Mouse (Mus musculus) small intestine, adult 2 months (tissue): ENCODE measurements at regions not wholly inside any gene's neighbourhood (a gene's known extent, or its start where the extent isn't known, plus 50 kb on each side); places are given as distances from the start of the nearest gene placed in this dataset.

Experiments
- CTCF ChIP-seq: fragments of 200-500 bp; IDR thresholded peaks from 2 replicates; pipeline ENCODE4 v1.5.1; 2012; ENCODE audit warnings: low read depth, mild to moderate bottlenecking, control low read depth, inconsistent platforms, low read length, moderate library complexity, mixed read lengths; ENCODE audit not compliant: insufficient replicate concordance, insufficient read length; ENCODE audit errors: extremely low read depth
- POLR2A ChIP-seq: fragments of 200-500 bp; IDR thresholded peaks from 2 replicates; pipeline ENCODE4 v1.6.1; 2012; ENCODE audit warnings: low read depth, mild to moderate bottlenecking, control low read depth, inconsistent platforms, low read length, moderate library complexity

DNA sequence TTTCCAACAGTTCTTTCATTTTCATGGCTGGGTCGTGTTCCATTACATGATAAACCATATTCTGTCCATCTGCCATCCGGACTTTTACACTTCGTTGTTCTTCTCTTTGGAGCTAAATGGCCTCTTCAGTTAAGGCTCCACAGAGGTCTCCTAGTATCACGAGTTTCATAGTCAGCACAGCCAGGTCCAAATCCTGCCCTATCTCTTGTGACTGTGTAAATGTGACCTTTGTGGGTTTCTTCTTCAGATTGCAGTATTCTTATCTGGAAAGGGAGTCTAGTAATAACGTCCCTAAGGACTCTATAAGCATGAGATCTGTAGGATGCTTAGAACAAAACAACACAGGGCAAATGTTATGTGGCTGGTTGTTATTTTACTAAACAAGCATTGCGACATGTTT lies 57.1 kb upstream of the Bbx start:
- TF ChIP-seq CTCF (no peak), POLR2A (no peak)
